Mouse (Mus musculus): Measurements from ENCODE around the gene Iqcd. TPM values are rescaled to one million over a fixed set of nuclear protein-coding genes. Genes with fewer than 3 reads are reported as not detected.

Gene Iqcd
- polyA plus RNA-seq, 1 experiment: not detected

DNA sequence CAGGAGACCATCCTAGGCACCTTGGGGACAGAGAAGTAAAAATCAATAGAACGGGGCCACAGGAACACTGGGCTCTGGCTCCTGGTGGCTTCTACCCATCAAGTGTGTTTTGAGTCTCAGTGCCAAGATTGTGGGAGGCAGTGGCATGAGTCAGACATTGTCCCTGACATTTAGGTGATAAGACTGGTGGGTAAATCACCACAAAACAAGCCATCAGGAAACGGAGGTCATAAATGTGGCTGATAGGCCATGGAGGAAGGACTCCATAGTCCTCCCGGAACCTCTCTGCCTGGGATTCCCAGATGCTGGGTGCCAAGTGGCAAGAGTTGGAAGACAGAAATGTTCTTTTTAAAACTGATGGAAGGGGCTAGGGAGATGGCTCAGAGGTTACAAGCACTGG lies 55.4 kb downstream of the Iqcd start:
- 83% methylated on average over 3 of the region's 3 CpGs for WGBS
- H3K4me1 ChIP-seq (ENCODE audit: control insufficient read depth, insufficient read depth, low read length): peaks cover 19% of the 10 kb centered on the region

GRCm38 (mm10) chr5:120645851-120646250 lies 57.0 kb downstream of the Iqcd start:
- TF ChIP-seq POLR2A (IDR thresholded peaks at IDR 0.05; ENCODE audit: insufficient read depth, low read depth, low read length) (no peak), CTCF (IDR thresholded peaks at IDR 0.05; ENCODE audit: insufficient read depth, low read depth, low read length) (no peak)
- 29% methylated on average over 6 of the region's 6 CpGs for WGBS
- no peak overlapping the region for H3K27ac ChIP-seq (ENCODE audit: insufficient read depth, low read depth, low read length)
- H3K4me1 ChIP-seq (ENCODE audit: control insufficient read depth, insufficient read depth, low read length): peaks cover 25% of the 10 kb centered on the region
- H3K4me3 ChIP-seq (ENCODE audit: insufficient read depth, low read depth, low read length): no peak overlapping the region

More for the DNA sequence above, 55.4 kb downstream of the Iqcd start:
- TF ChIP-seq POLR2A (IDR thresholded peaks at IDR 0.05; ENCODE audit: insufficient read depth, low read depth, low read length): no peak
- TF ChIP-seq CTCF (IDR thresholded peaks at IDR 0.05; ENCODE audit: insufficient read depth, low read depth, low read length): no peak
- Histone ChIP-seq H3K4me3 (ENCODE audit: insufficient read depth, low read depth, low read length) (no peak overlapping the region), H3K27ac (ENCODE audit: insufficient read depth, low read depth, low read length) (no peak overlapping the region)

- H3K4me3 ChIP-seq (ENCODE audit: insufficient read depth, low read depth, low read length): no peak overlapping the region
- H3K27ac ChIP-seq (ENCODE audit: insufficient read depth, low read depth, low read length): no peak overlapping the region
- H3K4me1 ChIP-seq (ENCODE audit: control insufficient read depth, insufficient read depth, low read length): peaks cover 25% of the 10 kb centered on the region
- TF ChIP-seq CTCF (IDR thresholded peaks at IDR 0.05; ENCODE audit: insufficient read depth, low read depth, low read length) (no peak), POLR2A (IDR thresholded peaks at IDR 0.05; ENCODE audit: insufficient read depth, low read depth, low read length) (no peak)
- WGBS: 77% methylated on average over 4 of the region's 4 CpGs
Observed at GRCm38 (mm10) chr5:120647361-120647760, 58.5 kb downstream of the Iqcd start.

- H3K4me3 ChIP-seq (ENCODE audit: insufficient read depth, low read depth, low read length): no peak overlapping the region
- TF ChIP-seq CTCF (IDR thresholded peaks at IDR 0.05; ENCODE audit: insufficient read depth, low read depth, low read length) (no peak), POLR2A (IDR thresholded peaks at IDR 0.05; ENCODE audit: insufficient read depth, low read depth, low read length) (no peak)
- peak overlapping the region; percentile 27; the same call in 1 of the 2 replicates for H3K27ac ChIP-seq (ENCODE audit: insufficient read depth, low read depth, low read length)
- H3K4me1 ChIP-seq (ENCODE audit: control insufficient read depth, insufficient read depth, low read length): peaks cover 28% of the 10 kb centered on the region
- WGBS: 23% methylated on average over 12 of the region's 12 CpGs
Observed at GRCm38 (mm10) chr5:120647814-120648491, 59.1 kb downstream of the Iqcd start.

GRCm38 (mm10) chr5:120648569-120649373 lies 60.0 kb downstream of the Iqcd start, which contains the start of gene Rasal1:
TSS of gene Rasal1 (plus strand) at chr5:120648812.
- Histone ChIP-seq H3K4me1 (ENCODE audit: control insufficient read depth, insufficient read depth, low read length) (peaks cover 26% of the 10 kb centered on the region), H3K27ac (ENCODE audit: insufficient read depth, low read depth, low read length) (peak within 1 kb of the TSS; percentile 27; the same call in 1 of the 2 replicates), H3K4me3 (ENCODE audit: insufficient read depth, low read depth, low read length) (peak within 1 kb of the TSS; percentile 45)
- TF ChIP-seq CTCF (IDR thresholded peaks at IDR 0.05; ENCODE audit: insufficient read depth, low read depth, low read length): peak; percentile 83
- TF ChIP-seq POLR2A (IDR thresholded peaks at IDR 0.05; ENCODE audit: insufficient read depth, low read depth, low read length): peak; percentile 32; the same call in 1 of the 2 replicates
- WGBS: 1% methylated on average over 53 of the region's 53 CpGs

DNA sequence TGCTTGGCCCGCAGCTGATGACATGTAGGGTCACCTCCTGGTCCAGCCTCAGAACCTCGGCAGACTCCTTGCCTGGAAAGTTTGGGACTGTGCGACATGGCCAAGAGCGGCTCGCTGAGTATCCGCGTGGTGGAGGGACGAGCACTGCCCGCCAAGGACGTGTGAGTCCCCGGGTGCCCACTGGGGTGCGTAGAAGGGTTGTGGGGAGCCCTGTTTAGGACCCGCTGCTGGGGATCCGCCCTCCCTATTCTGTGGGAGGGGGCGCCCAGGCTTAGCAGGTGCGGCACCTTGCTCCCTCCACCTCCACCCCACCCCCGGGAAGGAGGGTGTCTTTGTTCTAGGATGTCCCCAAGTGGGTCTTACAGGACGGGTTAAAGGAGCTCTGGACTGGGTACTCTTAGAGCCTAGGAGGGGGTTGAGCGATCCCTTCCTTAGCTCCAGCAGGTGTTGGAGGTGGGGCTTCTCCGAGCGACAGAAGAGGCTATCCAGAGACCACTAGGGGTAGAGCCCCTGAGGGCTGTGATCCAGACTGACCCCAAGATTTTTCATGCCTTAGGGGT lies 60.6 kb downstream of the Iqcd start:
- 3% methylated on average over 21 of the region's 21 CpGs for WGBS
- peak overlapping the region; percentile 45 for H3K4me3 ChIP-seq (ENCODE audit: insufficient read depth, low read depth, low read length)
- peaks cover 25% of the 10 kb centered on the region for H3K4me1 ChIP-seq (ENCODE audit: control insufficient read depth, insufficient read depth, low read length)
- no peak overlapping the region for H3K27ac ChIP-seq (ENCODE audit: insufficient read depth, low read depth, low read length)
- TF ChIP-seq CTCF (IDR thresholded peaks at IDR 0.05; ENCODE audit: insufficient read depth, low read depth, low read length): no peak
- TF ChIP-seq POLR2A (IDR thresholded peaks at IDR 0.05; ENCODE audit: insufficient read depth, low read depth, low read length): no peak

DNA sequence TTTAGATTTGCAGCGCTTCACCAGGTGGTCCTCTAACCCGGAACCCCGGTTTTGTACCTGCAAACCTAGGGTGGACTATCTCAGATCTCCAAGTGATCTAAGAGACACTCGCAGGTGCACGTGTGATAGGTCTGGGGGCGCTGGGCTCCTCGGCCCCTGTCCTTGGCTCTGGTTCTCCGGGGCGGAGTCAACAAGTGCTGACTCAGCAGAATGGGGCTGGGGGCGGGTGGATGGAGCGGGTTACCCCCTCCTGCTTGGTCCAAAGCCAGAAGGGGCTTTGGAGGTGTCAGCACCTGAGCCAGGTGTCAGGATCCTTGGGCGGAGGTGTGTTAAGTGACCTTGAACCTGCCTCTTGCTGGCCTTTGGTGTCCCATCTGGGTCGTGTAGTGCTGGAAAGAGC lies 61.1 kb downstream of the Iqcd start:
- H3K4me1 ChIP-seq (ENCODE audit: control insufficient read depth, insufficient read depth, low read length): peaks cover 25% of the 10 kb centered on the region
- no peak for TF ChIP-seq POLR2A (IDR thresholded peaks at IDR 0.05; ENCODE audit: insufficient read depth, low read depth, low read length)
- H3K27ac ChIP-seq (ENCODE audit: insufficient read depth, low read depth, low read length): no peak overlapping the region
- 26% methylated on average over 13 of the region's 13 CpGs for WGBS
- peak overlapping the region; percentile 45; the same call in 1 of the 2 replicates for H3K4me3 ChIP-seq (ENCODE audit: insufficient read depth, low read depth, low read length)

- TF ChIP-seq CTCF (IDR thresholded peaks at IDR 0.05; ENCODE audit: insufficient read depth, low read depth, low read length) (no peak), POLR2A (IDR thresholded peaks at IDR 0.05; ENCODE audit: insufficient read depth, low read depth, low read length) (no peak)
- no peak overlapping the region for H3K4me3 ChIP-seq (ENCODE audit: insufficient read depth, low read depth, low read length)
- peaks cover 25% of the 10 kb centered on the region for H3K4me1 ChIP-seq (ENCODE audit: control insufficient read depth, insufficient read depth, low read length)
- no peak overlapping the region for H3K27ac ChIP-seq (ENCODE audit: insufficient read depth, low read depth, low read length)
- WGBS: 87% methylated on average over 5 of the region's 5 CpGs
Observed at GRCm38 (mm10) chr5:120651230-120651629, 62.4 kb downstream of the Iqcd start.
